Comparison of ENCODE assay signal across 9 mouse cellular contexts in the genomic region with DNA sequence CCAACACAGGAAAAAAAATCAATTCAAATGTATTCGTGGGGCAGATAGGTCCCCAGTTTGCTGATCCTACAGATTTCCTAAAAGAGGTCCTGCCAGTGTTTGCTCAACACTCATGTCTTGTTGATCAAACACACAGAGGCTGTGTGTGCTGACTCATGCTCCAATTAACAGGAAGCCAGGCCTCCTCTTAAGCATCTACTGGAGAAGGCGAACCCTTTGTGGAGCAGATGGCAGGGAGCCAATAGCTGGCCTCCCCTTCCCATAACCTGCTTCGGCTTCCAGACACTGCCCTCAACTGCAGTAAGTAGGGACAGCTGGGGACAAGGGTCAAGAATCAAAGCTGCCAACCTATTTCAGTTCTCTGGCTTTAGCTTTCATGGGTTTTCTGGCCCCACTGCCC. TPM values are rescaled to one million over a fixed set of nuclear protein-coding genes. Genes with fewer than 3 reads are reported as not detected.
A peak's percentile ranks its signal among the peaks of the same experiment; 100 is the strongest.
DNase-seq lines count a peak whose midpoint lies in the region; ATAC-seq and TF ChIP-seq lines count a peak whose summit lies in the region.
"Had no signal": no experiment of that assay in that cellular context is flagged by ENCODE, and none has a peak within 500 bp of the region (broad histone marks: within the 10 kb centered on the region; RNA-seq: fewer than 3 reads in every experiment).

No protein-coding gene starts in this region.

- H3K4me2 ChIP-seq in forebrain, postnatal 0 days (ENCODE audit: low read depth): no peak overlapping the region

- intact Hi-C loops in gastrocnemius, postnatal 36 days (cut with DNase I): no loop called here

- peaks cover 11% of the 10 kb centered on the region; the same call in 1 of the 2 replicates for H3K4me1 ChIP-seq in forebrain, postnatal 0 days (ENCODE audit: insufficient read depth)

- no peaks in the 10 kb centered on the region for H3K36me3 ChIP-seq in forebrain, postnatal 0 days (ENCODE audit: insufficient read depth)
- H3K36me3 ChIP-seq: G1E had no signal

- no peak overlapping the region for H3K4me3 ChIP-seq in forebrain, postnatal 0 days (ENCODE audit: low read depth, low read length)

- no peak overlapping the region for H3K9ac ChIP-seq in forebrain, postnatal 0 days

- H3K9me3 ChIP-seq in forebrain, postnatal 0 days (ENCODE audit: low read length): no peaks in the 10 kb centered on the region

- no peak overlapping the region for H3K27ac ChIP-seq in forebrain, postnatal 0 days (ENCODE audit: low read depth, low read length)

- no peak for TF ChIP-seq CTCF in forebrain, postnatal 0 days (IDR thresholded peaks at IDR 0.05; ENCODE audit: low read depth)

- peak; percentile 60; the same call in 1 of the 2 replicates for ATAC-seq in forebrain, postnatal 0 days
- ATAC-seq in activated CD4-positive, CD25-positive, alpha-beta regulatory T cell, adult 4 months: no peak

- peak; percentile 48 for DNase-seq in gastrocnemius, postnatal 10 days
- no peak for DNase-seq in gastrocnemius, postnatal 36 days
- peak; percentile 58 for DNase-seq in NIH3T3 (ENCODE audit: low read depth)
- DNase-seq in forebrain, postnatal 0 days: no peak
- peak; percentile 15 to 16 for DNase-seq in kidney, adult 8-10 months
- peak; percentile 83 for DNase-seq in lung, postnatal 25 days (ENCODE audit: low spot score)
- DNase-seq in cerebellum, adult 8-10 months: no peak

- 13% methylated on average over 3 of the region's 3 CpGs for WGBS in forebrain, postnatal 0 days

- H3K27me3 ChIP-seq in forebrain, postnatal 0 days (ENCODE audit: insufficient read depth, low read length): no peaks in the 10 kb centered on the region

RNA-seq across cellular contexts. Expression of a gene that starts 58.1 kb away (rescaled TPM):
- 10 to 100 TPM; 46.8 to 61.4 TPM for total RNA-seq in gastrocnemius, postnatal 10 days (2021)
- total RNA-seq in gastrocnemius, postnatal 36 days (2021): 1 to 10 TPM; 8.6 to 9.5 TPM
- total RNA-seq in forebrain, postnatal 0 days (2014; rRNA removed): 13.2 and 14.4 TPM in 2 replicates
- polyA plus RNA-seq in forebrain, postnatal 0 days (2015; fragmentation: Nextera tagmentation; extraction: Ambion mirVana): 1.3 and 1.8 TPM in 2 replicates
- under 1 TPM in 1 of 2 experiments, not detected in 1; 0.37 TPM for polyA plus RNA-seq in activated CD4-positive, CD25-positive, alpha-beta regulatory T cell, adult 4 months (2017; shearing (Covaris generic))
- polyA plus RNA-seq: G1E had no signal

Comparison
In these comparisons a context has a peak if more than half of its experiments do, and no peak if none do; other contexts are left out.
1. DNase-seq: peak in gastrocnemius, postnatal 10 days (single experiment), NIH3T3 (single experiment), kidney, adult 8-10 months (2 of 2) and lung, postnatal 25 days (single experiment); none in gastrocnemius, postnatal 36 days (0 of 2), forebrain, postnatal 0 days (single experiment) and cerebellum, adult 8-10 months (single experiment).